Mouse (Mus musculus) Patski (cell line): ENCODE measurements around the gene Hacl1. TPM values are rescaled to one million over a fixed set of nuclear protein-coding genes. Genes with fewer than 3 reads are reported as not detected.

Source experiments
- ATAC-seq: fragments of 100-300 bp; one replicate; pipeline ENCODE4 v1.8.0; 2021
- CTCF ChIA-PET: fragments of 350-600 bp; sonication (Branson Sonifier 250); formaldehyde crosslinking; loops from one replicate; lab custom pipeline; 2022; ENCODE audit warnings: inconsistent platforms; lab: Charles Lee
- POLR2A ChIA-PET: fragments of 350-600 bp; sonication (Branson Sonifier 250); formaldehyde crosslinking; loops from one replicate; lab custom pipeline; 2022; ENCODE audit warnings: antibody characterized with exemption, inconsistent platforms; lab: Charles Lee
- DNase-seq: peaks from one replicate; pipeline ENCODE4 v3.0.0-alpha.2; 2011; ENCODE audit warnings: low read depth, low spot score
- H3K27me3 ChIP-seq: fragments of 371-371 bp; one replicate; pipeline ENCODE4 v1.5.1; 2021
- CTCF ChIP-seq: fragments of 100-300 bp; IDR thresholded peaks from one replicate; pipeline ENCODE4 v1.5.1; 2021
- in situ Hi-C: fragments of 300-500 bp; cut with MboI; formaldehyde crosslinking; loops from 3 replicates; pipeline ENCODE4 v1.11.1; 2018; ENCODE audit warnings: low pct_unique_long_range_greater_than_20kb, mixed read lengths
- polyA plus RNA-seq: library from polyadenylated mRNA; unstranded; gene quantifications from one replicate; pipeline ENCODE4 v1.2.3, GENCODE M21; 2021

Hacl1 gene
- polyA plus RNA-seq, 1 experiment from 2014 or later = 27.5 TPM

DNA sequence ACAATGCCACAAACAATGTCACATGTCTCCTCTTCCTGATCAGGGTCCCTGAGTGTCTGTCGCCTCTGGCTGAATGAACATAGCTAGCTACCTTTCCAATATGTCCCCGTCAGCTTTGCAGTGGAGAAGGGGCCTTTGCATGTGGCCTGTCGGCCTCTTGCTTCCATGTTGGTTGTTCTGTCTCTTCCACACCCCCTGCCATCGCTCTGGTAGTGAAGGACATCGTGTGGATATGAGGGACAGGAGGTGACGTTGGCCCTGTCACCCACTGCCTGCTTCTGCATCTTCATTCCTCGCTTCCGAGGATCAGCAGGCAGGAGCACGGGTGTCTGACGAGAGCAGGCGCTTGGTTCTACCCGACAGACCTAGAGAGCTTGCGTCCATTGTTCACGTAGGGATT lies 14.3 kb upstream of the Hacl1 start:
- ChIA-PET CTCF (interaction anchor here (1.2 to 3.0 kb wide), 3 partner anchors 10 to 136 kb away, joined by 3 to 12 read pairs (median 12); no protein-coding TSS in a partner anchor), POLR2A (no interaction called here)
- H3K27me3 ChIP-seq = no peaks in the 10 kb centered on the region
- DNase-seq (no peak), ATAC-seq (no peak)
- in situ Hi-C loops = loop anchor here (5.0 kb wide), 3 partner anchors 127 to 427 kb away; no protein-coding TSS in a partner anchor
- no peak for TF ChIP-seq CTCF

DNA sequence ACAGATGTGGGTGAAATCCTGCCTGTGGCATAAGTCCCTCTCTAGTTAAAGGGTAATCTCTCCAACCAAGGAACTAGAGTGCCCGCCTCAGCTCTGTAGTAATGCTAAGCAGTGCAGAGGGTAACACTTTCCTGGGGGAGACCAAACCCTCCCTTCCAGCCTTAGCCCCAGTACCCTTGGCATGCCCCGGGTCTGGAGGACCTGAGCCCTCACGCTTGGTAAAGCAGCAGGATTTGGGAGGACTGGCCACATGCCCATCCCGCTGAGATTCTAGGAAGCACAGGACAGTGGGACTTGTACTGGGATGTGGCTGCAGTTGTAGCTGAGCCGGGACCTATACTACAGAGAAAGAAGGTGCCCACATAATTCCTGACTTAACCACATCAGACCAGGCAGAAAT lies 13.7 kb upstream of the Hacl1 start:
- in situ Hi-C loops = loop anchor here (5.0 kb wide), 3 partner anchors 127 to 427 kb away; no protein-coding TSS in a partner anchor
- POLR2A ChIA-PET = no interaction called here
- H3K27me3 ChIP-seq = no peaks in the 10 kb centered on the region
- no peak for ATAC-seq
- TF ChIP-seq CTCF = no peak
- DNase-seq = no peak
- CTCF ChIA-PET = interaction anchor here (1.1 kb wide), 1 partner anchor 45 kb away, joined by 3 read pairs; no protein-coding TSS in a partner anchor

GRCm38 (mm10) chr14:31653101-31653875 lies 12.2 kb upstream of the Hacl1 start:
- H3K27me3 ChIP-seq = no peaks in the 10 kb centered on the region
- no peak for TF ChIP-seq CTCF
- DNase-seq (no peak), ATAC-seq (no peak)
- POLR2A ChIA-PET = no interaction called here
- CTCF ChIA-PET = interaction anchor here (1.2 to 1.6 kb wide), 2 partner anchors 138 to 141 kb away, joined by 4 read pairs; no protein-coding TSS in a partner anchor
- in situ Hi-C loops = no loop called here

DNA sequence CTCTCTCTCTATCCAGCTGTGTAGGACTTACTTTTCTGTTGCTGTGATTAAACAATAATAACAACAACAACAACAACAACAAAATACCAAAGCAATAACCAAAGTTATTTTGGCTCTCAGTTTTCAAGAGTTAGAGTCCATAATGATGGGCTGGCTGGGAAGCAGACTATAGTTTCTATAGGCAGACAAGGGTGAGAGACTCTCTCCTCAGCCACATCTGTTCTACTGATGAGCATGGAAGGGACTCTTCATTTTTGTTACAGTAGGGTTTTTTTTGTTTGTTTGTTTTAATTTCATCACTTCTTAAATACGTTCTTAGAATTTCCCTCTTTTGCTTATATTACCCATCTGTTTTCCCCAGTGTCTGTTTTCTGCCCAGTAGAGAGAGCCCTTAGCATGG lies 11.5 kb upstream of the Hacl1 start:
- POLR2A ChIA-PET = no interaction called here
- CTCF ChIA-PET = interaction anchor here (1.2 to 1.6 kb wide), 3 partner anchors 10 to 142 kb away, joined by 3 to 4 read pairs (median 4); no protein-coding TSS in a partner anchor
- no peak for TF ChIP-seq CTCF
- DNase-seq (no peak), ATAC-seq (no peak)
- no peaks in the 10 kb centered on the region for H3K27me3 ChIP-seq
- in situ Hi-C loops = no loop called here

DNA sequence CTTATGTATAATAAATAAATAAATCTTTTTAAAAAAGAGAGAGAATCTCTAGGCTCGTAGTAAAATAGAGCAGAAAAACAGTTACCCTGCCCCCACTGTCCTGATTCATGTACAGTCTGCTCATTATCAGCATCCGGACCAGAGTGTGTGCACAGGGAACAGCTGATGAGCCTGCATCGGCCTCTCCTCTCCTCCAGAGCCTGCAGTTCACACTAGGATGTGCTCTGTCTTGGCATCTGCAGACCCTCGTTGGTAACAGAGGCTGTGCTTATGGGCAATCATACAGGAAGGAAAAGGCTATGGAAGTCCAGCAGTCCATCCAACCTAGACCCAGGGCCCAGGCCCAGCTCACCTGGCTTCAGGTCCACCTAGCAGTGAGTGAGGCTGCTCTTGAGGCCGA lies 11.0 kb upstream of the Hacl1 start:
- in situ Hi-C loops = no loop called here
- no peak for ATAC-seq
- POLR2A ChIA-PET = no interaction called here
- CTCF ChIA-PET = interaction anchor here (1.4 to 1.6 kb wide), 2 partner anchors 9 to 139 kb away, joined by 3 to 4 read pairs; no protein-coding TSS in a partner anchor
- H3K27me3 ChIP-seq = no peaks in the 10 kb centered on the region
- no peak for DNase-seq
- TF ChIP-seq CTCF = no peak

- ChIA-PET POLR2A (no interaction called here), CTCF (interaction anchor here (1.4 to 1.5 kb wide), 2 partner anchors 9 to 21 kb away, joined by 3 read pairs; no protein-coding TSS in a partner anchor)
- no peak for TF ChIP-seq CTCF
- in situ Hi-C loops = no loop called here
- ATAC-seq (no peak), DNase-seq (no peak)
- no peaks in the 10 kb centered on the region for H3K27me3 ChIP-seq
Measured at GRCm38 (mm10) chr14:31651206-31651605, 10.1 kb upstream of the Hacl1 start.

DNA sequence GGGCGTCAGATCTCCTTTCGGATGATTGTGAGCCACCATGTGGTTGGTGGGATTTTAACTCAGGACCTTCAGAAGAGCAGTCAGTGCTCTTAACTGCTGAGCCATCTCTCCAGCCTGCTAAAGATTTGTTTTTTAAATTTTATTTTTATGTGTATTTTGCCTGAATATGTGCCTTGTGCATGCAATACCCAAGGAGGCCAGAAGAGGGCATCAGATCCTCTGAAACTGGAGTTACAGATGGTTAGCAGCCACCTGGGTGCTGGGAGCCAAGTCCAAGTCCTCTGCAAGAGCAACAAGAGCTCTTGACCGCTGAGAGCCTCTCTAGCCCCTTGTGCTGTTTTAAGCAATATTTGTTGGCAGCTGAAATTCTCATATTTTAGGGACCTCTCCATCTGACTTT lies 9.3 kb upstream of the Hacl1 start:
- POLR2A ChIA-PET = no interaction called here
- in situ Hi-C loops = no loop called here
- peak; percentile 66 for TF ChIP-seq CTCF
- no peak for ATAC-seq
- no peaks in the 10 kb centered on the region for H3K27me3 ChIP-seq
- CTCF ChIA-PET = interaction anchor here (1.5 kb wide), 1 partner anchor 22 kb away, joined by 3 read pairs; no protein-coding TSS in a partner anchor
- DNase-seq = no peak

GRCm38 (mm10) chr14:31647991-31648390 lies 6.9 kb upstream of the Hacl1 start:
- ChIA-PET POLR2A (no interaction called here), CTCF (interaction anchor here (0.9 kb wide), 1 partner anchor 147 kb away, joined by 3 read pairs; no protein-coding TSS in a partner anchor)
- no peak for TF ChIP-seq CTCF
- ATAC-seq (no peak), DNase-seq (no peak)
- in situ Hi-C loops = no loop called here
- no peaks in the 10 kb centered on the region for H3K27me3 ChIP-seq

GRCm38 (mm10) chr14:31645920-31646319 lies 4.8 kb upstream of the Hacl1 start:
- ATAC-seq (no peak), DNase-seq (no peak)
- in situ Hi-C loops = no loop called here
- ChIA-PET CTCF (interaction anchor here (0.9 to 2.3 kb wide), 5 partner anchors 10 to 149 kb away, joined by 3 to 10 read pairs (median 5); no protein-coding TSS in a partner anchor), POLR2A (no interaction called here)
- no peaks in the 10 kb centered on the region for H3K27me3 ChIP-seq
- no peak for TF ChIP-seq CTCF

DNA sequence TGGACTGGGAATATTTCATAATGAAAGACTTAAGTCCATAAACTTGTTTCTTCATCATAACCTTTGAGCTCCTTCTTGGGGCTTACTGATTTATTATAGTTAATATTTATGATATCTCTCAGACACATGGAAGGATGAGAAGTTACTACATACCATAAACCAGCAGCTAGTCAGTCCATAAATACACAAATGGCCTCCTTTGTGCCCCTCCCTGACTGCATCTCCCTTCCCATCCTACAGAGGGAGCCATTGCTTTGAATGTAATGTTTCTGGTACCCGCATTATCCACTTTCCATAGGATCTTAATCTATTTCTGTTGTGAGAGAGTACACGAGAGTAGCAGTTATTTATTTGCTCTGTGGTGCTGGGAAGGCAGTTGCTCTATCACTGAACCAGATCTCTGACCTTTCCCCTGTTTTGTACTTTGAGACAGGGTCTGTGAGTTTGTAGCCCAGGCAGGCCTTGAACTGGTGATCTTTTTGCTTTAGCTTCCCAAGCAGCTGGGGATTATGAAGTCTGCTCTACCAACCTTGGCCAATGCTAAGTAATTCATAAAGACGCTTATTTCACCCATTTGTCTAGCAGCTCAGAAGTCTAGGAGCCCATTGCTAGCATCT lies 4.0 kb upstream of the Hacl1 start:
- CTCF ChIA-PET = interaction anchor here (0.9 to 2.3 kb wide), 7 partner anchors 11 to 150 kb away, joined by 3 to 10 read pairs (median 5); no protein-coding TSS in a partner anchor
- DNase-seq = no peak
- H3K27me3 ChIP-seq = no peaks in the 10 kb centered on the region
- peak; percentile 64 for TF ChIP-seq CTCF
- POLR2A ChIA-PET = no interaction called here
- no peak for ATAC-seq
- in situ Hi-C loops = no loop called here
